Mouse (Mus musculus) heart, embryonic 14.5 days (tissue): ENCODE results near the gene Dync2li1. TPM values are rescaled to one million over a fixed set of nuclear protein-coding genes. Genes with fewer than 3 reads are reported as not detected.

Experiments used
- ATAC-seq: fragments of 200-750 bp; cut with Nextera tagmentation; 2 replicates; pipeline ENCODE4 v1.8.0; 2017; ENCODE audit warnings: low read depth, moderate TSS enrichment; ENCODE audit not compliant: insufficient number of reproducible peaks, insufficient read depth, low FRiP score
- H3K27ac ChIP-seq, 2 experiments: fragments of 200-500 bp in 1 of 2; fragments of 300-500 bp in 1 of 2; sonication (generic) in 1 of 2; replicated peaks in 1 of 2; 2 replicates each; pipeline ENCODE4 v1.5.1; 2012 to 2014; ENCODE audit warnings: low read depth in 2 of 2, low read length in 2 of 2, control low read depth in 1 of 2, mild to moderate bottlenecking in 1 of 2, mixed read lengths in 1 of 2; ENCODE audit not compliant: control insufficient read depth in 1 of 2, insufficient read depth in 1 of 2
- H3K27me3 ChIP-seq: fragments of 300-500 bp; sonication (generic); 2 replicates; pipeline ENCODE4 v1.6.1; 2014; ENCODE audit warnings: mild to moderate bottlenecking, low read length, control low read depth; ENCODE audit not compliant: control insufficient read depth, insufficient read depth
- H3K36me3 ChIP-seq: fragments of 300-500 bp; sonication (generic); 2 replicates; pipeline ENCODE4 v1.6.1; 2014; ENCODE audit warnings: mild to moderate bottlenecking, control low read depth, low read length, mixed read lengths; ENCODE audit not compliant: control insufficient read depth, insufficient read depth
- H3K4me1 ChIP-seq, 2 experiments: fragments of 200-500 bp in 1 of 2; fragments of 300-500 bp in 1 of 2; sonication (generic) in 1 of 2; 2 replicates each; pipeline ENCODE4 v1.6.1; 2012 to 2014; ENCODE audit warnings: low read length in 2 of 2, control low read depth in 1 of 2, mixed read lengths in 1 of 2; ENCODE audit not compliant: control insufficient read depth in 2 of 2, insufficient read depth in 2 of 2
- H3K4me2 ChIP-seq: fragments of 300-500 bp; sonication (generic); 2 replicates; pipeline ENCODE4 v1.6.1; 2014; ENCODE audit warnings: mild to moderate bottlenecking, low read length
- H3K4me3 ChIP-seq, 2 experiments: fragments of 200-500 bp in 1 of 2; fragments of 300-500 bp in 1 of 2; sonication (generic) in 1 of 2; 2 replicates each; pipeline ENCODE4 v1.5.1; 2012 to 2014; ENCODE audit warnings: low read length in 2 of 2, mild to moderate bottlenecking in 2 of 2, control low read depth in 1 of 2, low read depth in 1 of 2, moderate library complexity in 1 of 2; ENCODE audit not compliant: control insufficient read depth in 1 of 2, insufficient read depth in 1 of 2
- H3K9ac ChIP-seq: fragments of 300-500 bp; sonication (generic); 2 replicates; pipeline ENCODE4 v1.6.1; 2014; ENCODE audit warnings: mild to moderate bottlenecking, low read length
- H3K9me3 ChIP-seq: fragments of 300-500 bp; sonication (generic); 2 replicates; pipeline ENCODE4 v1.6.1; 2016; ENCODE audit warnings: low read length, control low read depth; ENCODE audit not compliant: control insufficient read depth
- WGBS: fragments of 180-500 bp; shearing (Covaris S2); extraction: QIAGEN DNeasy Blood & Tissue Kit; methylation state at CpG from one replicate; pipeline ENCODE4 v1.1.7; 2014; 5-methylcytosine and 5-hydroxymethylcytosine counted together
- polyA plus RNA-seq: library from polyadenylated mRNA; unstranded; fragments of >200 nt; fragmentation: Nextera tagmentation; extraction: Ambion mirVana; gene quantifications from 2 replicates; pipeline ENCODE4 v1.2.1, GENCODE M21; 2014

Dync2li1 gene
- polyA plus RNA-seq, 1 experiment from 2014 or later = 14.9 TPM

- no peak for ATAC-seq
- Histone ChIP-seq H3K27ac (no peak overlapping the region), H3K36me3 (no peaks in the 10 kb centered on the region), H3K4me1 (peaks cover 0 to 2% of the 10 kb centered on the region in 2 experiments; a peak in 1 of 4 replicates), H3K4me2 (no peak overlapping the region), H3K27me3 (no peaks in the 10 kb centered on the region), H3K9ac (no peak overlapping the region), H3K4me3 (no peak overlapping the region), H3K9me3 (no peaks in the 10 kb centered on the region)
- 82% methylated on average over 6 of the region's 6 CpGs for WGBS
Observed at GRCm38 (mm10) chr17:84621209-84621608, 5.1 kb upstream of the Dync2li1 start.

GRCm38 (mm10) chr17:84622028-84622427 is 4.3 kb upstream of the Dync2li1 start:
- ATAC-seq = no peak
- Histone ChIP-seq H3K9me3 (no peaks in the 10 kb centered on the region), H3K4me1 (peaks cover 3 to 5% of the 10 kb centered on the region in 2 experiments; a peak in 2 of 4 replicates), H3K4me2 (no peak overlapping the region), H3K36me3 (no peaks in the 10 kb centered on the region), H3K27me3 (no peaks in the 10 kb centered on the region), H3K9ac (no peak overlapping the region), H3K4me3 (no peak overlapping the region), H3K27ac (no peak overlapping the region)
- WGBS = 65% methylated on average over 4 of the region's 4 CpGs

- ATAC-seq = no peak
- no peak overlapping the region for H3K9ac ChIP-seq
- H3K9me3 ChIP-seq = no peaks in the 10 kb centered on the region
- no peaks in the 10 kb centered on the region for H3K36me3 ChIP-seq
- no peaks in the 10 kb centered on the region for H3K27me3 ChIP-seq
- H3K4me3 ChIP-seq = no peak overlapping the region
- no peak overlapping the region for H3K4me2 ChIP-seq
- H3K4me1 ChIP-seq = peaks cover 3 to 5% of the 10 kb centered on the region in 2 experiments; a peak in 2 of 4 replicates
- WGBS = 62% methylated on average over 2 of the region's 2 CpGs
- H3K27ac ChIP-seq = no peak overlapping the region; a peak in 1 of 4 replicates
Observed at GRCm38 (mm10) chr17:84622873-84623272, 3.4 kb upstream of the Dync2li1 start.

- H3K4me3 ChIP-seq = peak overlapping the region; percentile 10 to 49
- H3K9ac ChIP-seq = peak overlapping the region; percentile 66
- 37% methylated on average over 9 of the region's 9 CpGs for WGBS
- no peak for ATAC-seq
- peaks cover 3% of the 10 kb centered on the region in 2 experiments; a peak in 2 of 4 replicates for H3K4me1 ChIP-seq
- H3K4me2 ChIP-seq = peak overlapping the region; percentile 66
- H3K36me3 ChIP-seq = no peaks in the 10 kb centered on the region
- H3K9me3 ChIP-seq = no peaks in the 10 kb centered on the region
- no peak overlapping the region for H3K27ac ChIP-seq
- no peaks in the 10 kb centered on the region for H3K27me3 ChIP-seq
Observed at GRCm38 (mm10) chr17:84626857-84627305, 585 bp downstream of the Dync2li1 start.

GRCm38 (mm10) chr17:84627721-84628120 is 1.4 kb downstream of the Dync2li1 start:
- Histone ChIP-seq H3K27ac (no peak overlapping the region), H3K36me3 (no peaks in the 10 kb centered on the region), H3K9me3 (no peaks in the 10 kb centered on the region), H3K9ac (no peak overlapping the region), H3K4me2 (no peak overlapping the region), H3K27me3 (no peaks in the 10 kb centered on the region), H3K4me1 (peaks cover 3% of the 10 kb centered on the region in 2 experiments; a peak in 2 of 4 replicates), H3K4me3 (no peak overlapping the region)
- 84% methylated on average over 10 of the region's 10 CpGs for WGBS
- ATAC-seq = no peak

GRCm38 (mm10) chr17:84628611-84629010 is 2.3 kb downstream of the Dync2li1 start:
- peaks cover 3% of the 10 kb centered on the region in 2 experiments; a peak in 2 of 4 replicates for H3K4me1 ChIP-seq
- no peak overlapping the region for H3K27ac ChIP-seq
- H3K9me3 ChIP-seq = no peaks in the 10 kb centered on the region
- H3K4me3 ChIP-seq = no peak overlapping the region
- no peaks in the 10 kb centered on the region for H3K36me3 ChIP-seq
- no peak for ATAC-seq
- WGBS = 72% methylated on average over 9 of the region's 9 CpGs
- H3K27me3 ChIP-seq = no peaks in the 10 kb centered on the region
- no peak overlapping the region for H3K4me2 ChIP-seq
- H3K9ac ChIP-seq = no peak overlapping the region

- no peak overlapping the region for H3K4me3 ChIP-seq
- no peak overlapping the region for H3K27ac ChIP-seq
- WGBS = 87% methylated on average over 6 of the region's 6 CpGs
Observed at GRCm38 (mm10) chr17:84631836-84632235, 5.5 kb downstream of the Dync2li1 start.

GRCm38 (mm10) chr17:84633443-84633842 is 7.1 kb downstream of the Dync2li1 start:
- H3K4me1 ChIP-seq = no peaks in the 10 kb centered on the region
- 76% methylated on average over 13 of the region's 13 CpGs for WGBS
- ATAC-seq = no peak
- H3K4me3 ChIP-seq = no peak overlapping the region
- H3K4me2 ChIP-seq = no peak overlapping the region
- H3K27me3 ChIP-seq = no peaks in the 10 kb centered on the region
- H3K9ac ChIP-seq = no peak overlapping the region
- no peaks in the 10 kb centered on the region for H3K9me3 ChIP-seq
- no peaks in the 10 kb centered on the region for H3K36me3 ChIP-seq
- H3K27ac ChIP-seq = no peak overlapping the region

More at GRCm38 (mm10) chr17:84631836-84632235, 5.5 kb downstream of the Dync2li1 start:
- Histone ChIP-seq H3K9ac (no peak overlapping the region), H3K4me2 (no peak overlapping the region), H3K27me3 (no peaks in the 10 kb centered on the region), H3K9me3 (no peaks in the 10 kb centered on the region), H3K4me1 (peaks cover 1 to 2% of the 10 kb centered on the region in 2 experiments; a peak in 2 of 4 replicates), H3K36me3 (no peaks in the 10 kb centered on the region)
- ATAC-seq = no peak
